Mouse (Mus musculus): ENCODE measurements around the gene Slc38a7. TPM values are rescaled to one million over a fixed set of nuclear protein-coding genes. Genes with fewer than 3 reads are reported as not detected.
"Not testable (repeated sequence)": the region's sequence is repeated elsewhere in the genome, so short reads cannot be mapped to it uniquely, and the experiment has no call there.

The Slc38a7 gene
- polyA plus RNA-seq, 1 experiment from 2014 or later: 26.7 TPM

DNA sequence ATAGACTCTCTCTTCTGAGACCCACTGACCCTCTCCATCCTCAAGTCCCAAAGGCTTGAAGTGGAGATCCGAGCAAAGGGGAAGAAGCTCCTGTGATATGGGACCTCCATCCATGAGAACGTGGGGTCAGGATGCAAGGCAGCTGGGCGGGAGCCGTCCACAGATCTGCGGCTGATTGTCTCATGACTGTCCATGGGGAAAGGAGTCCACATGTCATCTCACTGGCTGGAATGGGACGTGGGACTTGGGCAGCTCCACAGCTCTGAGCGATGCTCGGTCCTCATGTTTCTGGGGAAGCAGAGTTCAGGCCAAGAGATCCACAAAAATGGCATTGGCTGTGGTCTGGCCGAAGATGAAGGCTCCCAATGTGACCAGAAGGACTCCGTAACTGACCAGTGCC is 16.1 kb downstream of the Slc38a7 start:
- H3K27ac ChIP-seq: no peak overlapping the region
- H3K4me3 ChIP-seq (replicated peaks; ENCODE audit: low read length): no peak overlapping the region
- H3K27me3 ChIP-seq (ENCODE audit: control insufficient read depth, insufficient read depth, low read length): no peaks in the 10 kb centered on the region
- H3K4me2 ChIP-seq (replicated peaks): no peak overlapping the region
- no peak for DNase-seq (ENCODE audit: low spot score)
- 0 out of 2 replicates have a peak, but pooled peaks cover 9% of the 10 kb centered on the region for H3K4me1 ChIP-seq (replicated peaks; ENCODE audit: control insufficient read depth, insufficient read depth, low read length)
- 93% methylated on average over 10 of the region's 10 CpGs for WGBS
- H3K9me3 ChIP-seq (ENCODE audit: control insufficient read depth, low read length): no peaks in the 10 kb centered on the region
- ATAC-seq (ENCODE audit: low FRiP score): no peak
- no peak overlapping the region for H3K9ac ChIP-seq
- peaks cover 46% of the 10 kb centered on the region for H3K36me3 ChIP-seq (replicated peaks; ENCODE audit: control insufficient read depth, insufficient read depth)

DNA sequence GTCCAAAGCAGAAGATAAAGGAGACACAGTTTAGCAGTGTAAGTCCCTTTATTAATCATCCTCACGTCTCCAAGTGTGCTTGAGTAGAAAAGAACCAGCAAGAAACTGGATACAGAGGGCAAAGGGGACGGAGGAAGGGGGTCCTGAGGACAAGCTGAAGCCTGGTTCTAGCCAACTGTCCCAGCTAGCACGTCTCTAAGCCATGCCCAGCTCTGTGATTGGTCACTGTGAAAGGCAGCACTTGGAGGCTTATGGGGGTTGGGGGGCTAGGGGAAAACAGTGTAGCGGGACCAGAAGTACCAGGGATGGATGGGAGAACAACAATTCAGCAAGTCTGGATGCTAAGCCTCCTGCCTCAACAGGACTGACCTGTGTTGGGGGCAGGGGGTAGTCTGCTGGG is 17.4 kb downstream of the Slc38a7 start:
- Histone ChIP-seq H3K27ac (no peak overlapping the region), H3K4me1 (replicated peaks; ENCODE audit: control insufficient read depth, insufficient read depth, low read length) (0 out of 2 replicates have a peak, but pooled peaks cover 9% of the 10 kb centered on the region), H3K36me3 (replicated peaks; ENCODE audit: control insufficient read depth, insufficient read depth) (peaks cover 33% of the 10 kb centered on the region), H3K9me3 (ENCODE audit: control insufficient read depth, low read length) (no peaks in the 10 kb centered on the region), H3K4me2 (replicated peaks) (no peak overlapping the region), H3K27me3 (ENCODE audit: control insufficient read depth, insufficient read depth, low read length) (no peaks in the 10 kb centered on the region), H3K4me3 (replicated peaks; ENCODE audit: low read length) (no peak overlapping the region), H3K9ac (no peak overlapping the region)
- no peak for DNase-seq (ENCODE audit: low spot score)
- no peak for ATAC-seq (ENCODE audit: low FRiP score)
- 75% methylated on average over 4 of the region's 4 CpGs for WGBS

- Histone ChIP-seq H3K4me2 (replicated peaks) (peak overlapping the region; percentile 43), H3K27me3 (ENCODE audit: control insufficient read depth, insufficient read depth, low read length) (no peaks in the 10 kb centered on the region), H3K36me3 (replicated peaks; ENCODE audit: control insufficient read depth, insufficient read depth) (peaks cover 16% of the 10 kb centered on the region), H3K4me1 (replicated peaks; ENCODE audit: control insufficient read depth, insufficient read depth, low read length) (0 out of 2 replicates have a peak, but pooled peaks cover 9% of the 10 kb centered on the region), H3K9me3 (ENCODE audit: control insufficient read depth, low read length) (no peaks in the 10 kb centered on the region), H3K9ac (peak overlapping the region; percentile 34), H3K4me3 (replicated peaks; ENCODE audit: low read length) (peak overlapping the region; percentile 24), H3K27ac (no peak overlapping the region)
- under 1% methylated on average over 16 of the region's 16 CpGs for WGBS
- ATAC-seq (ENCODE audit: low FRiP score) (0 out of 2 replicates have a peak, but pooled peaks have one; percentile 31), DNase-seq (ENCODE audit: low spot score) (no peak)
These were observed 19.8 kb downstream of the Slc38a7 start for GRCm38 (mm10) chr8:95833435-95833984.

DNA sequence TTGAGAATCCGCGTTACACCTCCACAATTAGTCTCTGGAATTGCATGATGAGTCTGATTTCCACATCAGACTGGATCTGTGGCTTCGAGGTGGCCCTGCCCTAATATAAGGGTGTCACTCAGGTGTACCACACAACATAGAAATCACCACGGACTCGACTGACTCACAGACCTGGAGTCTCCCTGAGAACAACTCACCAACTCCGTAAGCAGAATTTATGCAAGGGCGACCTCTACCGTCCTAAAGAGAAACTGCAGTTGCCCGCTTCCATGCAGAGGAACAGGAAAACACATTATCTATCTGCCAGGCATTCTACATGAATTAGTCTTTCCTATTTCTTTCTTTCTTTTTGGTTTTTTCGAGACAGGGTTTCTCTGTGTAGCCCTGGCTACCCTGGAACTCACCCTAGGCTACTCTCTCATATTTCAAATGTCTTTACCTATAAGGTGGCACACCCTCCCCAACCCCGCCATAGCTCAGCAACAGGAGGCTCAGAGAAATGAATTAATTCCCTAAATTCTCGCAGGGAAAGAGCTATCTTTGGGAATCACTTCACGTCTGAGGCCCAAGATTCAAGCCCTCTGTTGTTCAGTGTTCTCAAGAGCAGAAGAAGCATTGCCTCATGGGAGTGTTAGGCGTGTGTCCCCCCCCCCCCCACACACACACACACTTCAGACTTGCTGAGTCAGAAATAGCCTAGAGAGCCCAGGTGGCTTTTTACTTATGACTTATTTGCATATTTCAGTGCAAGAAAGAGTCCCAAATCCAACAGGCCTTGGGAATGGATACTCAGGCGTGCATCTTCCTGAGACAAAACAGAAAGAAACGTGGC is 20.5 kb downstream of the Slc38a7 start:
- Histone ChIP-seq H3K36me3 (replicated peaks; ENCODE audit: control insufficient read depth, insufficient read depth) (peaks cover 16% of the 10 kb centered on the region), H3K4me3 (replicated peaks; ENCODE audit: low read length) (peak overlapping the region; percentile 24), H3K4me1 (replicated peaks; ENCODE audit: control insufficient read depth, insufficient read depth, low read length) (0 out of 2 replicates have a peak, but pooled peaks cover 9% of the 10 kb centered on the region), H3K9ac (peak overlapping the region; percentile 34), H3K27ac (no peak overlapping the region), H3K27me3 (ENCODE audit: control insufficient read depth, insufficient read depth, low read length) (no peaks in the 10 kb centered on the region), H3K4me2 (replicated peaks) (peak overlapping the region; percentile 43), H3K9me3 (ENCODE audit: control insufficient read depth, low read length) (no peaks in the 10 kb centered on the region)
- DNase-seq (ENCODE audit: low spot score): peak; percentile 93
- peak; percentile 69 for ATAC-seq (ENCODE audit: low FRiP score)
- WGBS: 15% methylated on average over 16 of the region's 16 CpGs

- WGBS: 77% methylated on average over 3 of the region's 3 CpGs
- DNase-seq (ENCODE audit: low spot score) (no peak), ATAC-seq (ENCODE audit: low FRiP score) (no peak)
- no peaks in the 10 kb centered on the region for H3K36me3 ChIP-seq (replicated peaks; ENCODE audit: control insufficient read depth, insufficient read depth)
- no peaks in the 10 kb centered on the region for H3K9me3 ChIP-seq (ENCODE audit: control insufficient read depth, low read length)
- H3K4me1 ChIP-seq (replicated peaks; ENCODE audit: control insufficient read depth, insufficient read depth, low read length): 0 out of 2 replicates have a peak, but pooled peaks cover 9% of the 10 kb centered on the region
- H3K4me2 ChIP-seq (replicated peaks): no peak overlapping the region
- no peak overlapping the region for H3K9ac ChIP-seq
- H3K27ac ChIP-seq: no peak overlapping the region
- H3K27me3 ChIP-seq (ENCODE audit: control insufficient read depth, insufficient read depth, low read length): no peaks in the 10 kb centered on the region
- H3K4me3 ChIP-seq (replicated peaks; ENCODE audit: low read length): no peak overlapping the region
These were observed 23.2 kb downstream of the Slc38a7 start for GRCm38 (mm10) chr8:95830144-95830543.

GRCm38 (mm10) chr8:95825162-95825561 is 28.2 kb downstream of the Slc38a7 start, which contains the start of gene Sap18b:
Sap18b (plus strand) TSS chr8:95825346.
- H3K27ac ChIP-seq; H3K4me3 ChIP-seq (replicated peaks; ENCODE audit: low read length); H3K9ac ChIP-seq; H3K4me1 ChIP-seq (replicated peaks; ENCODE audit: control insufficient read depth, insufficient read depth, low read length); H3K9me3 ChIP-seq (ENCODE audit: control insufficient read depth, low read length); ATAC-seq (ENCODE audit: low FRiP score); DNase-seq (ENCODE audit: low spot score); H3K4me2 ChIP-seq (replicated peaks); H3K27me3 ChIP-seq (ENCODE audit: control insufficient read depth, insufficient read depth, low read length); H3K36me3 ChIP-seq (replicated peaks; ENCODE audit: control insufficient read depth, insufficient read depth): not testable (repeated sequence)
- WGBS: 57% methylated on average over 25 of the region's 25 CpGs

- H3K9ac ChIP-seq: no peak overlapping the region
- ATAC-seq (ENCODE audit: low FRiP score): no peak
- 84% methylated on average over 3 of the region's 3 CpGs for WGBS
- H3K27me3 ChIP-seq (ENCODE audit: control insufficient read depth, insufficient read depth, low read length): no peaks in the 10 kb centered on the region
- no peaks in the 10 kb centered on the region for H3K36me3 ChIP-seq (replicated peaks; ENCODE audit: control insufficient read depth, insufficient read depth)
- H3K27ac ChIP-seq: no peak overlapping the region
- no peaks in the 10 kb centered on the region for H3K4me1 ChIP-seq (replicated peaks; ENCODE audit: control insufficient read depth, insufficient read depth, low read length)
- H3K4me3 ChIP-seq (replicated peaks; ENCODE audit: low read length): no peak overlapping the region
- H3K4me2 ChIP-seq (replicated peaks): no peak overlapping the region
- DNase-seq (ENCODE audit: low spot score): no peak
- no peaks in the 10 kb centered on the region for H3K9me3 ChIP-seq (ENCODE audit: control insufficient read depth, low read length)
These were observed 30.6 kb downstream of the Slc38a7 start for GRCm38 (mm10) chr8:95822699-95823098.

GRCm38 (mm10) chr8:95822096-95822495 is 31.2 kb downstream of the Slc38a7 start:
- Histone ChIP-seq H3K4me3 (replicated peaks; ENCODE audit: low read length) (no peak overlapping the region), H3K4me2 (replicated peaks) (no peak overlapping the region), H3K4me1 (replicated peaks; ENCODE audit: control insufficient read depth, insufficient read depth, low read length) (no peaks in the 10 kb centered on the region), H3K9ac (no peak overlapping the region), H3K36me3 (replicated peaks; ENCODE audit: control insufficient read depth, insufficient read depth) (no peaks in the 10 kb centered on the region), H3K27me3 (ENCODE audit: control insufficient read depth, insufficient read depth, low read length) (no peaks in the 10 kb centered on the region), H3K9me3 (ENCODE audit: control insufficient read depth, low read length) (no peaks in the 10 kb centered on the region), H3K27ac (no peak overlapping the region)
- WGBS: 81% methylated on average over 5 of the region's 5 CpGs
- DNase-seq (ENCODE audit: low spot score) (no peak), ATAC-seq (ENCODE audit: low FRiP score) (no peak)

GRCm38 (mm10) chr8:95821266-95821665 is 32.1 kb downstream of the Slc38a7 start:
- H3K4me1 ChIP-seq (replicated peaks; ENCODE audit: control insufficient read depth, insufficient read depth, low read length): no peaks in the 10 kb centered on the region
- no peak overlapping the region for H3K4me2 ChIP-seq (replicated peaks)
- ATAC-seq (ENCODE audit: low FRiP score): no peak
- no peaks in the 10 kb centered on the region for H3K9me3 ChIP-seq (ENCODE audit: control insufficient read depth, low read length)
- 89% methylated on average over 6 of the region's 6 CpGs for WGBS
- no peaks in the 10 kb centered on the region for H3K36me3 ChIP-seq (replicated peaks; ENCODE audit: control insufficient read depth, insufficient read depth)
- H3K27me3 ChIP-seq (ENCODE audit: control insufficient read depth, insufficient read depth, low read length): no peaks in the 10 kb centered on the region
- DNase-seq (ENCODE audit: low spot score): no peak
- no peak overlapping the region for H3K27ac ChIP-seq
- no peak overlapping the region for H3K9ac ChIP-seq
- no peak overlapping the region for H3K4me3 ChIP-seq (replicated peaks; ENCODE audit: low read length)
